Mouse (Mus musculus): ENCODE results near the gene Pbx4. TPM values are rescaled to one million over a fixed set of nuclear protein-coding genes. Genes with fewer than 3 reads are reported as not detected.

The Pbx4 gene
- polyA plus RNA-seq, 1 experiment from 2014 or later = 47.7 TPM

GRCm38 (mm10) chr8:69921141-69921540, 88.8 kb downstream of the Pbx4 start:
- Histone ChIP-seq H3K4me1 (ENCODE audit: control insufficient read depth, insufficient read depth, low read length) (peaks cover 6% of the 10 kb centered on the region; the same call in 1 of the 2 replicates), H3K27me3 (replicated peaks; ENCODE audit: control insufficient read depth, insufficient read depth, low read length) (no peaks in the 10 kb centered on the region), H3K9ac (ENCODE audit: low read length) (no peak overlapping the region), H3K4me3 (ENCODE audit: low read depth, low read length) (no peak overlapping the region), H3K9me3 (replicated peaks; ENCODE audit: control insufficient read depth, low read length) (no peaks in the 10 kb centered on the region), H3K27ac (ENCODE audit: low read depth, low read length) (peak overlapping the region; percentile 49; the same call in 1 of the 2 replicates), H3K36me3 (ENCODE audit: control insufficient read depth, insufficient read depth, low read length) (peaks cover 16% of the 10 kb centered on the region), H3K4me2 (ENCODE audit: low read length) (no peak overlapping the region)
- 80% methylated on average over 2 of the region's 2 CpGs for WGBS
- DNase-seq (ENCODE audit: low spot score) = no peak
- ATAC-seq = no peak

Other genes with a start within 250 kb of the Pbx4 start
- 49.3 and 53.9 TPM in 2 replicates for gene Zfp868, start 206.9 kb upstream of the Pbx4 start, polyA plus RNA-seq (2014; fragmentation: Nextera tagmentation; extraction: Ambion mirVana)
- 1.4 and 1.6 TPM in 2 replicates for gene Zfp964, start 178.0 kb upstream of the Pbx4 start, polyA plus RNA-seq (2014; fragmentation: Nextera tagmentation; extraction: Ambion mirVana)
- 38.0 and 39.6 TPM in 2 replicates for gene Zfp869, start 121.8 kb upstream of the Pbx4 start, polyA plus RNA-seq (2014; fragmentation: Nextera tagmentation; extraction: Ambion mirVana)
- 10.0 and 10.2 TPM in 2 replicates for gene Zfp963, start 82.5 kb upstream of the Pbx4 start, polyA plus RNA-seq (2014; fragmentation: Nextera tagmentation; extraction: Ambion mirVana)
- 0.36 and 1.4 TPM in 2 replicates for gene Gm20422, start 57.6 kb upstream of the Pbx4 start, polyA plus RNA-seq (2014; fragmentation: Nextera tagmentation; extraction: Ambion mirVana)
- gene Atp13a1, start 41.3 kb upstream of the Pbx4 start, polyA plus RNA-seq (2014; fragmentation: Nextera tagmentation; extraction: Ambion mirVana) = 31.4 and 41.6 TPM in 2 replicates
- 37.4 and 42.2 TPM in 2 replicates for gene Zfp866, start 41.3 kb upstream of the Pbx4 start, polyA plus RNA-seq (2014; fragmentation: Nextera tagmentation; extraction: Ambion mirVana)
- gene Gmip, start 23.8 kb upstream of the Pbx4 start, polyA plus RNA-seq (2014; fragmentation: Nextera tagmentation; extraction: Ambion mirVana) = 16.0 and 26.1 TPM in 2 replicates
- 1.3 and 1.4 TPM in 2 replicates for gene Lpar2, start 10.1 kb upstream of the Pbx4 start, polyA plus RNA-seq (2014; fragmentation: Nextera tagmentation; extraction: Ambion mirVana)
- gene Cilp2, start 55.2 kb downstream of the Pbx4 start, polyA plus RNA-seq (2014; fragmentation: Nextera tagmentation; extraction: Ambion mirVana) = 2.0 and 2.6 TPM in 2 replicates
- gene Tssk6, start 69.7 kb downstream of the Pbx4 start, polyA plus RNA-seq (2014; fragmentation: Nextera tagmentation; extraction: Ambion mirVana) = 2.5 and 3.1 TPM in 2 replicates
- 180 and 216 TPM in 2 replicates for gene Ndufa13, start 70.1 kb downstream of the Pbx4 start, polyA plus RNA-seq (2014; fragmentation: Nextera tagmentation; extraction: Ambion mirVana)
- 9.9 and 10.0 TPM in 2 replicates for gene Yjefn3, start 70.2 kb downstream of the Pbx4 start, polyA plus RNA-seq (2014; fragmentation: Nextera tagmentation; extraction: Ambion mirVana)
- gene Gatad2a, start 163.9 kb downstream of the Pbx4 start, polyA plus RNA-seq (2014; fragmentation: Nextera tagmentation; extraction: Ambion mirVana) = 28.8 and 30.5 TPM in 2 replicates
- gene Mau2, start 210.2 kb downstream of the Pbx4 start, polyA plus RNA-seq (2014; fragmentation: Nextera tagmentation; extraction: Ambion mirVana) = 67.4 and 78.1 TPM in 2 replicates
- 43.5 and 45.5 TPM in 2 replicates for gene Sugp1, start 210.3 kb downstream of the Pbx4 start, polyA plus RNA-seq (2014; fragmentation: Nextera tagmentation; extraction: Ambion mirVana)
- 0.11 and 0.73 TPM in 2 replicates for gene Tm6sf2, start 240.4 kb downstream of the Pbx4 start, polyA plus RNA-seq (2014; fragmentation: Nextera tagmentation; extraction: Ambion mirVana)

All from forebrain, embryonic 14.5 days (tissue).